Mouse (Mus musculus) ES-Bruce4 (cell line): Measurements from ENCODE around the gene Tmem201. TPM values are rescaled to one million over a fixed set of nuclear protein-coding genes. Genes with fewer than 3 reads are reported as not detected.
"Not testable (repeated sequence)": the region's sequence is repeated elsewhere in the genome, so short reads cannot be mapped to it uniquely, and the experiment has no call there.

Experiments used
- H3K27ac ChIP-seq: 2 replicates; pipeline ENCODE4 v1.5.1; 2012; ENCODE audit warnings: low read length, inconsistent platforms; ENCODE audit not compliant: insufficient read depth
- H3K27me3 ChIP-seq: 2 replicates; pipeline ENCODE4 v1.6.1; 2012; ENCODE audit warnings: mild to moderate bottlenecking, low read length, inconsistent platforms; ENCODE audit not compliant: control insufficient read depth, poor library complexity, insufficient read depth, severe bottlenecking
- H3K36me3 ChIP-seq: 2 replicates; pipeline ENCODE4 v1.6.1; 2012; ENCODE audit warnings: inconsistent platforms, mild to moderate bottlenecking, low read length, moderate library complexity; ENCODE audit not compliant: control insufficient read depth, poor library complexity, insufficient read depth, severe bottlenecking
- H3K4me1 ChIP-seq: one replicate; pipeline ENCODE4 v1.8.1; 2011; ENCODE audit warnings: low read length; ENCODE audit not compliant: control insufficient read depth, insufficient read depth
- H3K4me3 ChIP-seq: 2 replicates; pipeline ENCODE4 v1.5.1; 2011; ENCODE audit warnings: low read depth, mild to moderate bottlenecking, low read length
- H3K9ac ChIP-seq: 2 replicates; pipeline ENCODE4 v1.6.1; 2012; ENCODE audit warnings: low read depth, mild to moderate bottlenecking, inconsistent platforms; ENCODE audit not compliant: poor library complexity, severe bottlenecking
- H3K9me3 ChIP-seq: replicated peaks from 2 replicates; pipeline ENCODE4 v1.6.1; 2012; ENCODE audit warnings: mild to moderate bottlenecking, low read length, inconsistent platforms; ENCODE audit not compliant: control insufficient read depth, poor library complexity, insufficient read depth, severe bottlenecking
- CTCF ChIP-seq: IDR thresholded peaks from one replicate; pipeline ENCODE4 v1.8.1; 2011; ENCODE audit warnings: low read depth, low read length
- EP300 ChIP-seq: IDR thresholded peaks from 2 replicates; pipeline ENCODE4 v1.6.1; 2011; ENCODE audit warnings: low read depth, low read length; ENCODE audit not compliant: insufficient read depth
- POLR2A ChIP-seq: IDR thresholded peaks from one replicate; pipeline ENCODE4 v1.8.1; 2011; ENCODE audit warnings: low read length; ENCODE audit not compliant: insufficient read depth
- polyA plus RNA-seq: library from polyadenylated mRNA; stranded (reverse); fragments of >200 nt; gene quantifications from 2 replicates; pipeline ENCODE4 v1.2.4, GENCODE M21; 2011; ENCODE audit warnings: low read depth; ENCODE audit not compliant: missing spikeins, insufficient read depth, insufficient read length

Tmem201 gene
- polyA plus RNA-seq, 1 experiment: 29.9 TPM

- no peaks in the 10 kb centered on the region for H3K9me3 ChIP-seq
- no peak overlapping the region for H3K27ac ChIP-seq
- no peak overlapping the region for H3K4me3 ChIP-seq
- H3K36me3 ChIP-seq: no peaks in the 10 kb centered on the region
- peak; percentile 31 for TF ChIP-seq CTCF
- no peak for TF ChIP-seq EP300
- no peaks in the 10 kb centered on the region for H3K4me1 ChIP-seq
- H3K27me3 ChIP-seq: no peaks in the 10 kb centered on the region; the same call in 1 of the 2 replicates
- H3K9ac ChIP-seq: no peak overlapping the region
Observed at GRCm38 (mm10) chr4:149772394-149772793, 34.5 kb upstream of the Tmem201 start.

- H3K4me1 ChIP-seq: no peaks in the 10 kb centered on the region
- H3K27ac ChIP-seq: no peak overlapping the region
- peaks cover 5% of the 10 kb centered on the region; the same call in 1 of the 2 replicates for H3K36me3 ChIP-seq
- no peak for TF ChIP-seq CTCF
- no peak for TF ChIP-seq POLR2A
- TF ChIP-seq EP300: no peak
- no peak overlapping the region for H3K9ac ChIP-seq
- H3K9me3 ChIP-seq: no peaks in the 10 kb centered on the region
- no peaks in the 10 kb centered on the region for H3K27me3 ChIP-seq
- H3K4me3 ChIP-seq: no peak overlapping the region
Observed at GRCm38 (mm10) chr4:149765201-149765600, 27.4 kb upstream of the Tmem201 start.

GRCm38 (mm10) chr4:149763335-149763734, 25.5 kb upstream of the Tmem201 start:
- Histone ChIP-seq H3K27ac (no peak overlapping the region), H3K4me3 (no peak overlapping the region), H3K9me3 (no peaks in the 10 kb centered on the region), H3K4me1 (no peaks in the 10 kb centered on the region), H3K9ac (no peak overlapping the region), H3K36me3 (peaks cover 11% of the 10 kb centered on the region), H3K27me3 (no peaks in the 10 kb centered on the region)
- TF ChIP-seq EP300 (no peak), CTCF (no peak), POLR2A (no peak)

- TF ChIP-seq EP300 (no peak), CTCF (no peak), POLR2A (no peak)
- Histone ChIP-seq H3K4me3 (no peak overlapping the region), H3K9me3 (no peaks in the 10 kb centered on the region), H3K27me3 (no peaks in the 10 kb centered on the region), H3K9ac (no peak overlapping the region), H3K36me3 (peaks cover 17% of the 10 kb centered on the region), H3K27ac (0 out of 2 replicates have a peak overlapping the region, but pooled peaks have one; percentile 5), H3K4me1 (no peaks in the 10 kb centered on the region)
Observed at GRCm38 (mm10) chr4:149759517-149759916, 21.7 kb upstream of the Tmem201 start.

GRCm38 (mm10) chr4:149758423-149758822, 20.6 kb upstream of the Tmem201 start:
- Histone ChIP-seq H3K9me3 (no peaks in the 10 kb centered on the region), H3K4me1 (no peaks in the 10 kb centered on the region), H3K27me3 (no peaks in the 10 kb centered on the region), H3K27ac (no peak overlapping the region), H3K9ac (no peak overlapping the region), H3K36me3 (peaks cover 17% of the 10 kb centered on the region), H3K4me3 (no peak overlapping the region)
- TF ChIP-seq CTCF (no peak), EP300 (no peak), POLR2A (no peak)

GRCm38 (mm10) chr4:149756546-149756945, 18.7 kb upstream of the Tmem201 start:
- not testable (repeated sequence) for H3K27ac ChIP-seq, H3K9me3 ChIP-seq, H3K4me3 ChIP-seq, H3K27me3 ChIP-seq, H3K9ac ChIP-seq, H3K4me1 ChIP-seq
- H3K36me3 ChIP-seq: peaks cover 16% of the 10 kb centered on the region

GRCm38 (mm10) chr4:149752836-149753235, 15.0 kb upstream of the Tmem201 start:
- Histone ChIP-seq H3K4me1 (peaks cover 2% of the 10 kb centered on the region), H3K4me3 (no peak overlapping the region), H3K9me3 (no peaks in the 10 kb centered on the region), H3K27me3 (no peaks in the 10 kb centered on the region), H3K27ac (no peak overlapping the region), H3K36me3 (peaks cover 10% of the 10 kb centered on the region), H3K9ac (no peak overlapping the region)
- TF ChIP-seq EP300: no peak
- TF ChIP-seq CTCF: no peak
- TF ChIP-seq POLR2A: no peak
